In genomic region chr6:89239511-89239910, GRCm38 (mm10) we compare ENCODE assay signal across 8 mouse cellular contexts.
DNase-seq lines count a peak whose midpoint lies in the region; ATAC-seq and TF ChIP-seq lines count a peak whose summit lies in the region.

No protein-coding gene starts in this region.

- H3K27me3 ChIP-seq in limb, embryonic 14.5 days (ENCODE audit: control insufficient read depth, insufficient read depth, low read length), result no peaks in the 10 kb centered on the region
- H3K27me3 ChIP-seq in limb, embryonic 10.5 days (ENCODE audit: low read depth, poor library complexity, severe bottlenecking), result peaks cover 37% of the 10 kb centered on the region
- no peaks in the 10 kb centered on the region for H3K27me3 ChIP-seq in forebrain, embryonic 13.5 days

- H3K9ac ChIP-seq in limb, embryonic 14.5 days (ENCODE audit: low read depth, low read length, severe bottlenecking), result no peak overlapping the region
- H3K9ac ChIP-seq in forebrain, embryonic 13.5 days, result no peak overlapping the region

- H3K4me1 ChIP-seq in limb, embryonic 14.5 days (ENCODE audit: control insufficient read depth, insufficient read depth, low read length), result 0 out of 2 replicates have a peak, but pooled peaks cover 3% of the 10 kb centered on the region
- peaks cover 30% of the 10 kb centered on the region for H3K4me1 ChIP-seq in limb, embryonic 10.5 days
- peaks cover 56% of the 10 kb centered on the region for H3K4me1 ChIP-seq in forebrain, embryonic 13.5 days

- WGBS in limb, embryonic 14.5 days, result 32% methylated on average over 8 of the region's 8 CpGs
- WGBS in limb, embryonic 10.5 days, result 55% methylated on average over 8 of the region's 8 CpGs
- 62% methylated on average over 8 of the region's 8 CpGs for WGBS in forebrain, embryonic 13.5 days

- no peak for TF ChIP-seq CTCF in brain, embryonic 14.5 days (IDR thresholded peaks at IDR 0.05; ENCODE audit: borderline replicate concordance, extremely low read depth, insufficient read depth, insufficient read length)

- intact Hi-C loops in gastrocnemius, postnatal 36 days (cut with DNase I), result no loop called here

- no peaks in the 10 kb centered on the region for H3K36me3 ChIP-seq in limb, embryonic 14.5 days (ENCODE audit: control insufficient read depth, insufficient read depth, low read length)
- H3K36me3 ChIP-seq in limb, embryonic 10.5 days, result no peaks in the 10 kb centered on the region
- no peaks in the 10 kb centered on the region for H3K36me3 ChIP-seq in forebrain, embryonic 13.5 days (ENCODE audit: poor library complexity, severe bottlenecking)

- no peak overlapping the region for H3K4me2 ChIP-seq in limb, embryonic 14.5 days (replicated peaks; ENCODE audit: low read depth, low read length, severe bottlenecking)
- H3K4me2 ChIP-seq in forebrain, embryonic 13.5 days, result no peak overlapping the region

- H3K9me3 ChIP-seq in limb, embryonic 14.5 days (ENCODE audit: control insufficient read depth, low read length), result no peaks in the 10 kb centered on the region
- H3K9me3 ChIP-seq in limb, embryonic 10.5 days (replicated peaks), result no peaks in the 10 kb centered on the region
- no peaks in the 10 kb centered on the region for H3K9me3 ChIP-seq in forebrain, embryonic 13.5 days (replicated peaks)

- no peak for TF ChIP-seq POLR2A in limb, embryonic 14.5 days (IDR thresholded peaks at IDR 0.05; ENCODE audit: borderline replicate concordance, extremely low read depth, insufficient read depth, insufficient read length)
- TF ChIP-seq POLR2A in brain, embryonic 14.5 days (IDR thresholded peaks at IDR 0.05; ENCODE audit: borderline replicate concordance, extremely low read depth, insufficient read depth, insufficient read length, poor library complexity, severe bottlenecking), result no peak

- DNase-seq in limb, embryonic 14.5 days (ENCODE audit: low spot score), result no peak
- no peak for DNase-seq in limb, embryonic 10.5 days (ENCODE audit: low spot score)
- DNase-seq in brain, embryonic 14.5 days (ENCODE audit: low read depth), result peak; percentile 10
- DNase-seq in gastrocnemius, postnatal 36 days, result peak; percentile 79 to 85
- peak; percentile 59 for DNase-seq in kidney, adult 9 months
- peak; percentile 65 for DNase-seq in ovary, adult 18-20 months (ENCODE audit: low spot score)
- no peak for DNase-seq in liver

- H3K27ac ChIP-seq in limb, embryonic 14.5 days (replicated peaks; ENCODE audit: low read depth, low read length), result no peak overlapping the region
- no peak overlapping the region for H3K27ac ChIP-seq in limb, embryonic 10.5 days
- H3K27ac ChIP-seq in forebrain, embryonic 13.5 days, result no peak overlapping the region

- ATAC-seq in limb, embryonic 14.5 days (ENCODE audit: low FRiP score, low read depth), result peak; percentile 46; the same call in 1 of the 2 replicates
- no peak for ATAC-seq in forebrain, embryonic 13.5 days

- H3K4me3 ChIP-seq in limb, embryonic 14.5 days (replicated peaks; ENCODE audit: low read length), result no peak overlapping the region
- no peak overlapping the region for H3K4me3 ChIP-seq in limb, embryonic 10.5 days
- no peak overlapping the region for H3K4me3 ChIP-seq in forebrain, embryonic 13.5 days

Comparison
In these comparisons a context has a peak if more than half of its experiments do, and no peak if none do; other contexts are left out.
1. DNase-seq: peak in brain, embryonic 14.5 days (single experiment), gastrocnemius, postnatal 36 days (2 of 2), kidney, adult 9 months (single experiment) and ovary, adult 18-20 months (single experiment); none in limb, embryonic 14.5 days (single experiment), limb, embryonic 10.5 days (single experiment) and liver (single experiment).